Mouse (Mus musculus): ENCODE results near the gene Hoxb1. TPM values are rescaled to one million over a fixed set of nuclear protein-coding genes. Genes with fewer than 3 reads are reported as not detected.
A peak's percentile ranks its signal among the peaks of the same experiment; 100 is the strongest.

Gene Hoxb1
- polyA plus RNA-seq, 1 experiment from 2014 or later: not detected

- no peak for ATAC-seq (ENCODE audit: insufficient number of reproducible peaks, low FRiP score, low TSS enrichment, low read depth)
- Histone ChIP-seq H3K4me3 (replicated peaks) (peak overlapping the region; percentile 28), H3K9ac (no peak overlapping the region; the same call in 1 of the 2 replicates), H3K27ac (replicated peaks) (no peak overlapping the region), H3K36me3 (no peaks in the 10 kb centered on the region), H3K4me1 (peaks cover 15% of the 10 kb centered on the region; the same call in 1 of the 2 replicates), H3K4me2 (replicated peaks) (peak overlapping the region; percentile 32), H3K27me3 (peaks cover 95% of the 10 kb centered on the region), H3K9me3 (replicated peaks) (no peaks in the 10 kb centered on the region)
- WGBS: under 1% methylated on average over 75 of the region's 75 CpGs
Measured at GRCm38 (mm10) chr11:96352691-96353521, 12.6 kb upstream of the Hoxb1 start.

GRCm38 (mm10) chr11:96353522-96353841 lies 12.1 kb upstream of the Hoxb1 start:
- H3K9ac ChIP-seq: no peak overlapping the region
- no peak overlapping the region for H3K27ac ChIP-seq (replicated peaks)
- H3K4me2 ChIP-seq (replicated peaks): peak overlapping the region; percentile 32; the same call in 1 of the 2 replicates
- H3K36me3 ChIP-seq: no peaks in the 10 kb centered on the region
- H3K4me1 ChIP-seq: peaks cover 15% of the 10 kb centered on the region; the same call in 1 of the 2 replicates
- H3K4me3 ChIP-seq (replicated peaks): peak overlapping the region; percentile 28
- H3K27me3 ChIP-seq: peaks cover 94% of the 10 kb centered on the region
- WGBS: 1% methylated on average over 14 of the region's 14 CpGs
- H3K9me3 ChIP-seq (replicated peaks): no peaks in the 10 kb centered on the region
- ATAC-seq (ENCODE audit: insufficient number of reproducible peaks, low FRiP score, low TSS enrichment, low read depth): no peak

- Histone ChIP-seq H3K27ac (replicated peaks) (no peak overlapping the region), H3K36me3 (no peaks in the 10 kb centered on the region), H3K27me3 (peaks cover 94% of the 10 kb centered on the region), H3K9me3 (replicated peaks) (no peaks in the 10 kb centered on the region), H3K4me3 (replicated peaks) (0 out of 2 replicates have a peak overlapping the region, but pooled peaks have one; percentile 2), H3K4me2 (replicated peaks) (0 out of 2 replicates have a peak overlapping the region, but pooled peaks have one; percentile 6), H3K4me1 (peaks cover 15% of the 10 kb centered on the region; the same call in 1 of the 2 replicates), H3K9ac (no peak overlapping the region)
- ATAC-seq (ENCODE audit: insufficient number of reproducible peaks, low FRiP score, low TSS enrichment, low read depth): no peak
- WGBS: 10% methylated on average over 8 of the region's 8 CpGs
Measured at GRCm38 (mm10) chr11:96353939-96354338, 11.6 kb upstream of the Hoxb1 start.

GRCm38 (mm10) chr11:96354376-96354775 lies 11.2 kb upstream of the Hoxb1 start:
- H3K27ac ChIP-seq (replicated peaks): no peak overlapping the region
- H3K4me1 ChIP-seq: peaks cover 15% of the 10 kb centered on the region; the same call in 1 of the 2 replicates
- H3K27me3 ChIP-seq: peaks cover 92% of the 10 kb centered on the region
- no peaks in the 10 kb centered on the region for H3K9me3 ChIP-seq (replicated peaks)
- no peaks in the 10 kb centered on the region for H3K36me3 ChIP-seq
- no peak overlapping the region for H3K9ac ChIP-seq
- H3K4me3 ChIP-seq (replicated peaks): 0 out of 2 replicates have a peak overlapping the region, but pooled peaks have one; percentile 2
- no peak for ATAC-seq (ENCODE audit: insufficient number of reproducible peaks, low FRiP score, low TSS enrichment, low read depth)
- H3K4me2 ChIP-seq (replicated peaks): 0 out of 2 replicates have a peak overlapping the region, but pooled peaks have one; percentile 6
- 1% methylated on average over 25 of the region's 25 CpGs for WGBS

GRCm38 (mm10) chr11:96354801-96355311 lies 10.7 kb upstream of the Hoxb1 start:
- 5% methylated on average over 9 of the region's 9 CpGs for WGBS
- no peaks in the 10 kb centered on the region for H3K9me3 ChIP-seq (replicated peaks)
- peaks cover 15% of the 10 kb centered on the region; the same call in 1 of the 2 replicates for H3K4me1 ChIP-seq
- H3K27me3 ChIP-seq: peaks cover 92% of the 10 kb centered on the region
- no peak overlapping the region for H3K4me2 ChIP-seq (replicated peaks)
- H3K9ac ChIP-seq: no peak overlapping the region
- 0 out of 2 replicates have a peak overlapping the region, but pooled peaks have one; percentile 2 for H3K4me3 ChIP-seq (replicated peaks)
- no peak for ATAC-seq (ENCODE audit: insufficient number of reproducible peaks, low FRiP score, low TSS enrichment, low read depth)
- no peak overlapping the region for H3K27ac ChIP-seq (replicated peaks)
- H3K36me3 ChIP-seq: no peaks in the 10 kb centered on the region

GRCm38 (mm10) chr11:96363807-96364206 lies 1.7 kb upstream of the Hoxb1 start:
- H3K4me1 ChIP-seq: peaks cover 4% of the 10 kb centered on the region; the same call in 1 of the 2 replicates

GRCm38 (mm10) chr11:96366092-96367041 lies 815 bp downstream of the Hoxb1 start:
- Histone ChIP-seq H3K4me2 (replicated peaks) (no peak overlapping the region), H3K9me3 (replicated peaks) (no peaks in the 10 kb centered on the region), H3K4me1 (peaks cover 4% of the 10 kb centered on the region; the same call in 1 of the 2 replicates), H3K9ac (no peak overlapping the region), H3K27ac (replicated peaks) (no peak overlapping the region), H3K4me3 (replicated peaks) (no peak overlapping the region), H3K36me3 (no peaks in the 10 kb centered on the region), H3K27me3 (peaks cover 97% of the 10 kb centered on the region)
- 2% methylated on average over 47 of the region's 47 CpGs for WGBS
- no peak for ATAC-seq (ENCODE audit: insufficient number of reproducible peaks, low FRiP score, low TSS enrichment, low read depth)

More at GRCm38 (mm10) chr11:96363807-96364206, 1.7 kb upstream of the Hoxb1 start:
- no peaks in the 10 kb centered on the region for H3K9me3 ChIP-seq (replicated peaks)
- peaks cover 90% of the 10 kb centered on the region for H3K27me3 ChIP-seq
- no peak overlapping the region for H3K4me2 ChIP-seq (replicated peaks)
- H3K9ac ChIP-seq: no peak overlapping the region
- no peak overlapping the region for H3K4me3 ChIP-seq (replicated peaks)
- H3K27ac ChIP-seq (replicated peaks): no peak overlapping the region
- no peak for ATAC-seq (ENCODE audit: insufficient number of reproducible peaks, low FRiP score, low TSS enrichment, low read depth)
- 7% methylated on average over 5 of the region's 5 CpGs for WGBS
- H3K36me3 ChIP-seq: no peaks in the 10 kb centered on the region

- no peak overlapping the region for H3K9ac ChIP-seq
- 17% methylated on average over 6 of the region's 6 CpGs for WGBS
- peaks cover 4% of the 10 kb centered on the region; the same call in 1 of the 2 replicates for H3K4me1 ChIP-seq
- H3K4me3 ChIP-seq (replicated peaks): no peak overlapping the region
- H3K9me3 ChIP-seq (replicated peaks): no peaks in the 10 kb centered on the region
- H3K4me2 ChIP-seq (replicated peaks): no peak overlapping the region
- H3K27ac ChIP-seq (replicated peaks): no peak overlapping the region
- H3K36me3 ChIP-seq: no peaks in the 10 kb centered on the region
- no peak for ATAC-seq (ENCODE audit: insufficient number of reproducible peaks, low FRiP score, low TSS enrichment, low read depth)
- peaks cover 97% of the 10 kb centered on the region for H3K27me3 ChIP-seq
Measured at GRCm38 (mm10) chr11:96367141-96367540, 1.6 kb downstream of the Hoxb1 start.

- no peak for ATAC-seq (ENCODE audit: insufficient number of reproducible peaks, low FRiP score, low TSS enrichment, low read depth)
- no peak overlapping the region for H3K4me2 ChIP-seq (replicated peaks)
- no peaks in the 10 kb centered on the region for H3K9me3 ChIP-seq (replicated peaks)
- H3K27ac ChIP-seq (replicated peaks): no peak overlapping the region
- H3K27me3 ChIP-seq: peaks cover 98% of the 10 kb centered on the region
- 7% methylated on average over 5 of the region's 5 CpGs for WGBS
- H3K9ac ChIP-seq: no peak overlapping the region
- no peak overlapping the region for H3K4me3 ChIP-seq (replicated peaks)
- H3K4me1 ChIP-seq: peaks cover 4% of the 10 kb centered on the region; the same call in 1 of the 2 replicates
- no peaks in the 10 kb centered on the region for H3K36me3 ChIP-seq
Measured at GRCm38 (mm10) chr11:96368686-96369085, 3.1 kb downstream of the Hoxb1 start.

- Histone ChIP-seq H3K4me1 (peaks cover 4% of the 10 kb centered on the region; the same call in 1 of the 2 replicates), H3K9me3 (replicated peaks) (no peaks in the 10 kb centered on the region)
- 20% methylated on average over 7 of the region's 7 CpGs for WGBS
Measured at GRCm38 (mm10) chr11:96369140-96369539, 3.6 kb downstream of the Hoxb1 start.

More at GRCm38 (mm10) chr11:96369140-96369539, 3.6 kb downstream of the Hoxb1 start:
- ATAC-seq (ENCODE audit: insufficient number of reproducible peaks, low FRiP score, low TSS enrichment, low read depth): no peak
- Histone ChIP-seq H3K4me2 (replicated peaks) (no peak overlapping the region), H3K27ac (replicated peaks) (no peak overlapping the region), H3K4me3 (replicated peaks) (no peak overlapping the region), H3K9ac (no peak overlapping the region), H3K36me3 (no peaks in the 10 kb centered on the region), H3K27me3 (peaks cover 98% of the 10 kb centered on the region)

All from embryonic facial prominence, embryonic 15.5 days (tissue).